Mouse (Mus musculus): ENCODE results near the gene Ccdc24. TPM values are rescaled to one million over a fixed set of nuclear protein-coding genes. Genes with fewer than 3 reads are reported as not detected.

The Ccdc24 gene
- total RNA-seq, 1 experiment: 1.0 TPM

- in situ Hi-C loops (cut with MboI; ENCODE audit: low sequenced_read_pairs in 2 of 2, unreplicated experiment in 2 of 2): loop anchor here (5.0 to 25.0 kb wide), 2 partner anchors 246 to 256 kb away; no protein-coding TSS in a partner anchor
- TF ChIP-seq CHD2 (IDR thresholded peaks at IDR 0.05; ENCODE audit: low read depth, low read length) (no peak), HCFC1 (IDR thresholded peaks at IDR 0.05; ENCODE audit: borderline replicate concordance, insufficient read depth, low read length) (no peak), ZNF384 (IDR thresholded peaks at IDR 0.05; ENCODE audit: low read depth, low read length) (no peak), ZC3H11A (IDR thresholded peaks at IDR 0.05; ENCODE audit: borderline replicate concordance, low read depth, low read length) (no peak)
- Histone ChIP-seq H3K4me3 (ENCODE audit: insufficient read depth in 1 of 2, low read depth in 1 of 2, low read length in 2 of 2, poor library complexity in 1 of 2, severe bottlenecking in 1 of 2) (no peak overlapping the region), H3K36me3 (ENCODE audit: control insufficient read depth, insufficient read depth, low read length, poor library complexity, severe bottlenecking) (no peaks in the 10 kb centered on the region), H3K27ac (ENCODE audit: insufficient read depth, low read depth, low read length, poor library complexity, severe bottlenecking) (no peak overlapping the region), H3K9me3 (ENCODE audit: control insufficient read depth, insufficient read depth, low read depth, low read length) (no peaks in the 10 kb centered on the region), H3K4me1 (ENCODE audit: control insufficient read depth in 2 of 2, insufficient read depth in 2 of 2, low read length in 2 of 2, poor library complexity in 1 of 2) (peaks cover 0 to 13% of the 10 kb centered on the region in 2 experiments; a peak in 1 of 4 replicates), H3K9ac (ENCODE audit: insufficient read depth, low read depth, low read length, poor library complexity, severe bottlenecking) (no peak overlapping the region)
- no peak for DNase-seq (ENCODE audit: low read depth, low spot score)
Measured at GRCm38 (mm10) chr4:117830801-117831200, 41.6 kb downstream of the Ccdc24 start.

- Histone ChIP-seq H3K4me3 (ENCODE audit: insufficient read depth in 1 of 2, low read depth in 1 of 2, low read length in 2 of 2, poor library complexity in 1 of 2, severe bottlenecking in 1 of 2) (no peak overlapping the region), H3K27ac (ENCODE audit: insufficient read depth, low read depth, low read length, poor library complexity, severe bottlenecking) (no peak overlapping the region), H3K9me3 (ENCODE audit: control insufficient read depth, insufficient read depth, low read depth, low read length) (no peaks in the 10 kb centered on the region), H3K4me1 (ENCODE audit: control insufficient read depth in 2 of 2, insufficient read depth in 2 of 2, low read length in 2 of 2, poor library complexity in 1 of 2) (peaks cover 0 to 13% of the 10 kb centered on the region in 2 experiments; a peak in 1 of 4 replicates), H3K9ac (ENCODE audit: insufficient read depth, low read depth, low read length, poor library complexity, severe bottlenecking) (no peak overlapping the region; the same call in 1 of the 2 replicates), H3K36me3 (ENCODE audit: control insufficient read depth, insufficient read depth, low read length, poor library complexity, severe bottlenecking) (no peaks in the 10 kb centered on the region)
- in situ Hi-C loops (cut with MboI; ENCODE audit: low sequenced_read_pairs in 2 of 2, unreplicated experiment in 2 of 2): loop anchor here (5.0 to 25.0 kb wide), 2 partner anchors 247 to 257 kb away; no protein-coding TSS in a partner anchor
- DNase-seq (ENCODE audit: low read depth, low spot score): no peak
- TF ChIP-seq CHD2 (IDR thresholded peaks at IDR 0.05; ENCODE audit: low read depth, low read length): no peak
- TF ChIP-seq ZNF384 (IDR thresholded peaks at IDR 0.05; ENCODE audit: low read depth, low read length): no peak
- TF ChIP-seq MAFK (IDR thresholded peaks at IDR 0.05; ENCODE audit: insufficient read depth, low read depth, low read length): no peak
- no peak for TF ChIP-seq HCFC1 (IDR thresholded peaks at IDR 0.05; ENCODE audit: borderline replicate concordance, insufficient read depth, low read length)
- TF ChIP-seq ZC3H11A (IDR thresholded peaks at IDR 0.05; ENCODE audit: borderline replicate concordance, low read depth, low read length): no peak
Measured at GRCm38 (mm10) chr4:117830124-117830551, 42.2 kb downstream of the Ccdc24 start.

- H3K9me3 ChIP-seq (ENCODE audit: control insufficient read depth, insufficient read depth, low read depth, low read length): no peaks in the 10 kb centered on the region
- peaks cover 0 to 12% of the 10 kb centered on the region in 2 experiments; a peak in 1 of 4 replicates for H3K4me1 ChIP-seq (ENCODE audit: control insufficient read depth in 2 of 2, insufficient read depth in 2 of 2, low read length in 2 of 2, poor library complexity in 1 of 2)
- peak overlapping the region; percentile 17; the same call in 1 of the 2 replicates for H3K27ac ChIP-seq (ENCODE audit: insufficient read depth, low read depth, low read length, poor library complexity, severe bottlenecking)
- no peak overlapping the region for H3K4me3 ChIP-seq (ENCODE audit: insufficient read depth in 1 of 2, low read depth in 1 of 2, low read length in 2 of 2, poor library complexity in 1 of 2, severe bottlenecking in 1 of 2)
- TF ChIP-seq ZC3H11A (IDR thresholded peaks at IDR 0.05; ENCODE audit: borderline replicate concordance, low read depth, low read length): peak; percentile 76
- no peak for TF ChIP-seq CHD2 (IDR thresholded peaks at IDR 0.05; ENCODE audit: low read depth, low read length)
- H3K9ac ChIP-seq (ENCODE audit: insufficient read depth, low read depth, low read length, poor library complexity, severe bottlenecking): no peak overlapping the region; the same call in 1 of the 2 replicates
- DNase-seq (ENCODE audit: low read depth, low spot score): peak; percentile 56
- H3K36me3 ChIP-seq (ENCODE audit: control insufficient read depth, insufficient read depth, low read length, poor library complexity, severe bottlenecking): no peaks in the 10 kb centered on the region
- in situ Hi-C loops (cut with MboI; ENCODE audit: low sequenced_read_pairs in 2 of 2, unreplicated experiment in 2 of 2): loop anchor here (5.0 to 25.0 kb wide), 2 partner anchors 248 to 258 kb away; no protein-coding TSS in a partner anchor
Measured at GRCm38 (mm10) chr4:117829260-117830123, 42.9 kb downstream of the Ccdc24 start.

GRCm38 (mm10) chr4:117828572-117829145, 43.7 kb downstream of the Ccdc24 start:
- Histone ChIP-seq H3K4me1 (ENCODE audit: control insufficient read depth in 2 of 2, insufficient read depth in 2 of 2, low read length in 2 of 2, poor library complexity in 1 of 2) (peaks cover 0 to 9% of the 10 kb centered on the region in 2 experiments; a peak in 1 of 4 replicates), H3K36me3 (ENCODE audit: control insufficient read depth, insufficient read depth, low read length, poor library complexity, severe bottlenecking) (no peaks in the 10 kb centered on the region), H3K27ac (ENCODE audit: insufficient read depth, low read depth, low read length, poor library complexity, severe bottlenecking) (no peak overlapping the region; the same call in 1 of the 2 replicates), H3K4me3 (ENCODE audit: insufficient read depth in 1 of 2, low read depth in 1 of 2, low read length in 2 of 2, poor library complexity in 1 of 2, severe bottlenecking in 1 of 2) (no peak overlapping the region), H3K9me3 (ENCODE audit: control insufficient read depth, insufficient read depth, low read depth, low read length) (no peaks in the 10 kb centered on the region), H3K9ac (ENCODE audit: insufficient read depth, low read depth, low read length, poor library complexity, severe bottlenecking) (no peak overlapping the region)
- in situ Hi-C loops (cut with MboI; ENCODE audit: low sequenced_read_pairs in 2 of 2, unreplicated experiment in 2 of 2): loop anchor here in 1 of 2 experiments (25.0 kb wide), 1 partner anchor 259 kb away; no protein-coding TSS in a partner anchor
- no peak for DNase-seq (ENCODE audit: low read depth, low spot score)
- no peak for TF ChIP-seq HCFC1 (IDR thresholded peaks at IDR 0.05; ENCODE audit: borderline replicate concordance, insufficient read depth, low read length)

Measured in ES-E14 (cell line).